Mouse (Mus musculus) ovary, postnatal 14 days (tissue): ENCODE data around the gene Igf2bp1.

Experiments
- DNase-seq: peaks from one replicate; pipeline ENCODE4 v3.0.0; 2022; ENCODE audit warnings: low spot score

Gene Igf2bp1

GRCm38 (mm10) chr11:96005403-96006271 is at the start of gene Igf2bp1:
Igf2bp1 (minus strand) TSS chr11:96005940.
- no peak for DNase-seq

- DNase-seq: no peak
Observed at GRCm38 (mm10) chr11:96050854-96051253, 45.1 kb upstream of the Igf2bp1 start.

DNA sequence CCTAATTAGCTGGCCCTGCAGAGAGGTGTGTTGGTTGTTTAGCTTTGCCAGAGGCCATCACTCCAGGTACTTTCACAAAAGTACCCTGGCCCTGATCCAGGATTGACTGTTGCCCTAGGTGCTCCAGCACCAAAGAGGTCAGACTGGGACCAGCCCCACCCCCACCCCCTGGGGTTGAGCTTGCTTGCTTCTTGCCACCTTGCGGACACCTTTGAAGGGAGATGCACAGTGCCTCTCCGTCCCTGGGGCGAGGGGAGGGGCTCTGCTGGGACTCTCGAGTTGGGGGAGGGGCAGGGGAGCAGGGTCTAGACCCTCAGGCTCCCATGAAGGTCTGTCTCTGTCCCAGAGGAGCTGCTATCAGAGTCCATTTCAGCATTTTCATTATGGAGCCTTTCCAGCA is 44.2 kb upstream of the Igf2bp1 start:
- no peak for DNase-seq

GRCm38 (mm10) chr11:96047469-96048373 is 42.0 kb upstream of the Igf2bp1 start:
- no peak for DNase-seq

GRCm38 (mm10) chr11:96046793-96047192 is 41.1 kb upstream of the Igf2bp1 start:
- DNase-seq: no peak

- no peak for DNase-seq
Observed at GRCm38 (mm10) chr11:96046028-96046427, 40.3 kb upstream of the Igf2bp1 start.

DNA sequence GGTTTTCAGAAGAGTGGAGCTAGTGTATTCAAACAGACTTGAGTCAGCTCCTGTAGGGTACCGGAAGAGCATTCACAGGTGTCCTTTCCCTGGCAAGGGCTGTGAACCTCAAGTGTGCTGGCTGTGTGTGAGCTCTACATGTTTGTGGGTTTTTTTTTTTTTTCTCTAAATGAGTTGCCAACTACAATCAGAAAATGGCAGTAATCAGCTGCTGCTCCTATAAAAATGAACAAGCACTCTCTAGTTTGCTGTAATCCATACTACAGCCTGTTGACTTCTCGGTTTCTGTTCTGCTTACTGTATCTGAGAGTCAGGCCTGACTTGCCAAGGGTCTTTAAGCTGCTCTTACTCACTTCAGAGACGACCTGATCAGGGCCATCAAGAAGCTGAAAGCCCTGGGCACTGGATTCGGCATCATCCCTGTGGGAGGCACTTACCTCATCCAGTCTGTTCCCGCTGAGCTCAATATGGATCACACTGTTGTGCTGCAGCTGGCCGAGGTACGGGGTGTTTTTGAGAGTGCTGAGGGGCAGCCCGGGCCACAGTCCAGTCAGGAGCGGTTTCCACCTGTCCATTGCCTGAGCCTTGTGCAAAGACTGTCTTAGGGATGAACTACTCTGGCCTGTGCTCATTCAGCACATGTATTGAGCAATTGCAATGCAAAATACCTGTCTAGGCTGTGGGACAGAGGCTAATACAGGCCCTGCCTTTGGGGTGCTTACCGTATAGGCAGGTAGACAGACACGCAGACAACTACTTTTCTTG is 39.2 kb upstream of the Igf2bp1 start:
- no peak for DNase-seq

GRCm38 (mm10) chr11:96038560-96038959 is 32.8 kb upstream of the Igf2bp1 start:
- no peak for DNase-seq

DNA sequence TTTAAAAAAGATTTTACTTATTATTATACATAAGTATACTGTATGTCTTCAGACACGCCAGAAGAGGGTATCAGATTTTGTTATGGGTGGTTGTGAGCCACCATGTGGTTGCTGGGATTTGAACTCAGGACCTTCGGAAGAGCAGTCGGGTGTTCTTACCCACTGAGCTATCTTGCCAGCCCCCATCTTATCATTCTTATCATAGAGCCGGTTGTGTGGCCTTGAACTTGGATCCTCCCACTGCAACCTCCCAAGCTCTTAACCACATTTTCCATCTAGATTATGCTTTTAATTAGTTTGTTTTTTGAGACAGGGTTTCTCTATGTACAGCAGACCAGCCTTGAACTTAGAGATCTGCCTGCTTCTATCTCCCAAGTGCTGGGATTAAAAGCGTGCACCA is 31.8 kb upstream of the Igf2bp1 start:
- DNase-seq: no peak

- DNase-seq: no peak
Observed at GRCm38 (mm10) chr11:96035133-96035532, 29.4 kb upstream of the Igf2bp1 start.

DNA sequence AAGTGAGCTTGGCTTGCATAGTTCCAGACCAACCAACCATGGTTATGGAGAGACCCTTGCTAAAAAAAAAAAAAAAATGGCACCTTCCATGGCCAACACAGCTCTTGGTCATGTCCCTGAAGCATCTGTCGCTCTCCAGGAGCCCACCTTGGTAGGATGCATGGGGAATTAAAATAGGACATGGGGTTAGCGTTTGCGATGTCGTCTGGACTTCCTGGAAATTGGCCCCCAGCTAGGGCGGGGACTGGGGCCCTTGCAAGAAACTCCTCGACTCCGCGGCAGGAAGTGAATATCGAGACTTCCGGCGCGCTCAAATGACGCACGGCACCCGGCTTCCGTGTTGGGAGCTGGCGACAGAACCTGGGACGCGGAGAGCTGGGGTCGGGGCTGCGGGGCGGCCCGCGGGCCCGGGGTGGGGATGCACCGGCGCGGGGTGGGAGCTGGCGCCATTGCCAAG is 28.9 kb upstream of the Igf2bp1 start, which contains the start of gene Snf8:
Gene Snf8 (plus strand): TSS at position 290 of the 457 bp plus-strand sequence.
- peak; percentile 93 for DNase-seq

DNA sequence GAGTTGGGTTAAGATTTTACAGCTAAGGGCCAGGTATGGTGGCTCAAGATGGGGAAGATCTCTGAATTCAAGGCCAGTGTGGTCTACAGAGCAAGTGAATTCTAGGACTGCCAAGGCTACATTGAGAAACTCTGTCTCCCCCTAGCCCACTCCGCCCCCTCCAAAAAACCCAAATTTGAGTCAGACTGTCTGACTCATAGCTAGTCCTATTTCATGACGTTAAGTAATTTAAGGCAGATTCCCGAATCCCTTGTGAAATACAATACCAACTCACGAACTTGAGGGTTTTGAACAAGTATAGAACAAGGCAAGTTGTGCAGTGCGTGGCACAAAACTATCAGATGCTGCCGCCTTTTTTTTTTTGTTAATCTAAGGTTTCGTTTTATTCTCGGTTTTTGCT is 28.4 kb upstream of the Igf2bp1 start:
- DNase-seq: no peak

GRCm38 (mm10) chr11:96033264-96033663 is 27.5 kb upstream of the Igf2bp1 start:
- DNase-seq: no peak

DNA sequence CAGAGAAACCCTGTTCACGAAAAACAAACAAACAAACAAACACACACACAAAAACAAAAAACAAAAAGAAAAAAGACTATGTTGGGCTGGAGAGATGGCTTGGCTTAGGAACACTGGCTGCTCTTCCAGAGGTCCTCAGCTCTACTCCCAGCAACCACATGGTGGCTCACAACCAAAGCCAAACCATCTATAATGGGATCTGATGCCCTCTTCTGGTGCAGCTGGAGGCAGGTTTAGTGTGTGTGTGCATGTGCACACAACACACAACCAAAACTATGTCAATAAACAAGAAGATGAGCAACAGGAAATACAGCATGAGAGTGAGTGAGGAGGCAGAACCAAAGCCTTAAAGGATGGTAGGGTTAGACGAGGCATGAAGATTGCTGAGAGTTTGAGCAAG is 26.0 kb upstream of the Igf2bp1 start:
- no peak for DNase-seq

GRCm38 (mm10) chr11:96030571-96030970 is 24.8 kb upstream of the Igf2bp1 start:
- DNase-seq: no peak

- DNase-seq: no peak
Observed at GRCm38 (mm10) chr11:96028130-96028529, 22.4 kb upstream of the Igf2bp1 start.

DNA sequence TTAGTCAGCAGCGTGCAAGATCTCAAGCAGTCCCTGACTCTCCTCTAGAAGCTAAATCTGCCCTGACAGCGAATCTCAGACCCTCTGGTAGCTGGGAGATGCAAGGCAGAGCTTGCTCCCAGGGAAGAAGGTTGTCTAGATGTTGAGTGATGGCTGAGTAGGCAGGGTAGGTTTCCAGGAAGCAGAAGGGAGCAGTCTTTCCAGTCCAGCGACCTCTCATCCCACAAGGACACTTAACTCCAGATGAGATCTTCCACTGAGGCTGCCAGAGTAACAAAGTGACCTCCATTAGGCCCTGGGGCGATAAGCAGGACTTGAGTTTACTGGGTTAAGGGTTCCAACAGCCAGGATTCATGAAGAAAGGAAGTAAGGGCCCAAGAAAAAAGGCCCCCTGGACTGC is 14.9 kb upstream of the Igf2bp1 start:
- DNase-seq: no peak

DNA sequence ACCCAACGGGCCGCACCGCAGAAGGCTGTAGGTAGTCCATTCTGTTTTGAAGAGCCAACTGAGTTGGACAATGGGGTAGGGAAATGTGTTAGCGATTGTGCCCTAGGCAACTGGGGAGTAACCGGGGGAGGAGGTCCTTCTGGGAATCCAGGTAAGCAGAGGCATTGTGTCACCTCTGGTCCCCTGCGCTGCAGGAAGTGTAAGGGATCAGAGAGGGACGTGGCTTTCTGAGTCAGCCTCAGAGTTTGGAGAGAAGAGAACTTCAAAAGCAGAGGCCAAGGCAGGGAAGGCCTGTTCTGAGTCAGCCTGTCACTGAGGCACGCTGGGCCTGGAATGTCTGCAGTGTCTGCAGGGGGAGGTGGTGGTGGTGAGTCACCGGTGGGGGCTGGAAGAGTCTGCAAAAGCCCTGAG is 12.2 kb upstream of the Igf2bp1 start:
- no peak for DNase-seq

DNA sequence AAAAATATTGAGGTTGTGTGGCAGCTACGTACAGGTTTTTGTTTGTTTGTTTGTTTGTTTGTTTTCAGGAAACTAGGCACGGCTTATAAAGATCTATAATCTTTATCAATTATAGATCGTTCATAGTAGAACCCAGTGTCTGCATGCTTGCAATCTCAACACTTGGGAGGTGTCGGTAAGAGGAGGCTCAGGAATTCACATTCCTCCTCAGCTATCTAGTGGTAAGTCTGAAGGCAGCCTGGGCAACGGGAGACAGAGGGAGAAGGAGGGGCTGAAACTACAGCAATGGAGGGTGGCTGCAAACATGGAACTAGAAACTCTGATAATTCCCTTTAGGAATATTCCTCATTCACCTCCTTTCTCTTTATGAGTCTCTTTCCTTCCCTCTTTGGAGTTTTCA is 9.7 kb upstream of the Igf2bp1 start:
- no peak for DNase-seq

- DNase-seq: no peak
Observed at GRCm38 (mm10) chr11:96011982-96012381, 6.2 kb upstream of the Igf2bp1 start.

GRCm38 (mm10) chr11:96008827-96009226 is 3.1 kb upstream of the Igf2bp1 start:
- no peak for DNase-seq
